Mouse (Mus musculus) embryonic facial prominence, embryonic 14.5 days (tissue): ENCODE measurements around the gene C9orf72. TPM values are rescaled to one million over a fixed set of nuclear protein-coding genes. Genes with fewer than 3 reads are reported as not detected.

ENCODE experiments used
- ATAC-seq: fragments of 200-750 bp; cut with Nextera tagmentation; 2 replicates; pipeline ENCODE4 v1.8.0; 2017; ENCODE audit warnings: low read depth, moderate number of reproducible peaks, moderate TSS enrichment
- DNase-seq: peaks from one replicate; pipeline ENCODE4 v3.0.0-alpha.2; 2015; ENCODE audit warnings: low spot score
- H3K27ac ChIP-seq: fragments of 300-500 bp; sonication (generic); replicated peaks from 2 replicates; pipeline ENCODE4 v1.5.1; 2014; ENCODE audit warnings: low read depth, mild to moderate bottlenecking, low read length, moderate library complexity
- H3K27me3 ChIP-seq: fragments of 300-500 bp; sonication (generic); replicated peaks from 2 replicates; pipeline ENCODE4 v1.6.1; 2014; ENCODE audit warnings: low read length; ENCODE audit not compliant: control insufficient read depth, insufficient read depth
- H3K36me3 ChIP-seq: fragments of 300-500 bp; sonication (generic); 2 replicates; pipeline ENCODE4 v1.6.1; 2014; ENCODE audit warnings: low read length, mixed read lengths; ENCODE audit not compliant: control insufficient read depth, insufficient read depth
- H3K4me1 ChIP-seq: fragments of 300-500 bp; sonication (generic); 2 replicates; pipeline ENCODE4 v1.6.1; 2014; ENCODE audit warnings: antibody characterized with exemption, low read length; ENCODE audit not compliant: control insufficient read depth, insufficient read depth
- H3K4me2 ChIP-seq: fragments of 300-500 bp; sonication (generic); 2 replicates; pipeline ENCODE4 v1.6.1; 2014; ENCODE audit warnings: low read depth, mild to moderate bottlenecking, low read length, moderate library complexity, mixed read lengths
- H3K4me3 ChIP-seq: fragments of 300-500 bp; sonication (generic); 2 replicates; pipeline ENCODE4 v1.5.1; 2014; ENCODE audit warnings: low read depth, mild to moderate bottlenecking, low read length
- H3K9ac ChIP-seq: fragments of 300-500 bp; sonication (generic); 2 replicates; pipeline ENCODE4 v1.6.1; 2014; ENCODE audit warnings: low read depth, mild to moderate bottlenecking, low read length, moderate library complexity, mixed read lengths
- H3K9me3 ChIP-seq: fragments of 300-500 bp; sonication (generic); 2 replicates; pipeline ENCODE4 v1.6.1; 2016; ENCODE audit warnings: low read length; ENCODE audit not compliant: control insufficient read depth
- WGBS: fragments of 180-500 bp; shearing (Covaris S2); extraction: QIAGEN DNeasy Blood & Tissue Kit; methylation state at CpG from one replicate; pipeline ENCODE4 v1.1.7; 2014; 5-methylcytosine and 5-hydroxymethylcytosine counted together
- polyA plus RNA-seq: library from polyadenylated mRNA; unstranded; fragments of >200 nt; fragmentation: Nextera tagmentation; extraction: Ambion mirVana; gene quantifications from 2 replicates; pipeline ENCODE4 v1.2.1, GENCODE M21; 2014

Gene C9orf72
- polyA plus RNA-seq, 1 experiment from 2014 or later = 14.0 TPM

DNA sequence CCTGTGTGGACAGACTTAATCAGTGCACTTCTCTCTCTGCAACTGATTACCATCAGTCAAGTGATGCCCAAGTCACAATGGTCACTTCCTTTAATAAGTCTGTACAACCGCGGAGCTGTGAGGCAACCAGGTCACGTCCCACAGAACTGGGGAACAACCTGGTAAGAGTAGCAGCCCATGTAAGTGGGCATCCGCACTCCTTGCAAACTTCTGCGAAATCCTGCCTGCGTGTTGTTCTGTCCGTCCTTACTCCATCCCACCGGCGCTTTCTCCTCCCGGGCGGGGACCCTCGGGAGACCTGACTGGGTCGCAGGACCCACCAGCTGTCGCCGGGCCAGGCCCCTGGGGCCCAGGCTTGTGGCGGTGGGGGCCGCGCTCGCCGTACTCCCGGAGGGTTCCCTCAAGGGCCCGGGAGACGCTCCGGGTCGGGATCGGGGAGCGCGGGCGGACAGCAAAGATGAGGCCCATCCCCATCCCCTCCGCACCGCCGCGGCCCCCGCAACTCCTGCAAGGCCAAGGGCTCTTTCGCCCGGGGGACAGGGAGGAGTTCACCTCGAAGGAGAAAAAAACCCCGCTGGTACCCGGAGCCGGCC, 738 bp downstream of the C9orf72 start:
- Histone ChIP-seq H3K27ac (peak overlapping the region; percentile 81), H3K9me3 (no peaks in the 10 kb centered on the region), H3K4me1 (no peaks in the 10 kb centered on the region), H3K36me3 (no peaks in the 10 kb centered on the region), H3K9ac (peak overlapping the region; percentile 81), H3K4me3 (peak overlapping the region; percentile 90), H3K4me2 (peak overlapping the region; percentile 81), H3K27me3 (no peaks in the 10 kb centered on the region)
- ATAC-seq (peak; percentile 56), DNase-seq (peak; percentile 23)
- WGBS = 0% methylated on average over 27 of the region's 40 CpGs

DNA sequence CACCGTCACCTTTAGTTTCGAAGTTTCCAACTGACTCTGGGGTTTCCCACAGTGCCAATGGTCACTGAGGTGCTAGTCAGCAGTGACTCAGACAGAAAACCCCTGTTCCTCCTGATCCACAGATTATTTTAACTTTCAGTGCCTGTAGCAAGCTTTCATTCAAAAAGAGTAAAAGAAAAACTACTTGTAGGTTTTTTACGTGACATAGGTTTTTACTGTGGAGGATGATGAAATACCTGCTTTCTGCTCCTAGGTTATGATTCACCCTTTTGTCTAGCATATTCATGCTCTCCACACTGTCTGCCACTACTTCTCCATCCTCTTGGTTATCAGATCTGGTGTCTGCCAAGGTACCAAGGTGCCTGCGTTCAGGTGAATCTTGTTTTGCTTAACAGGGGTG, 1.9 kb downstream of the C9orf72 start:
- no peak overlapping the region for H3K27ac ChIP-seq
- peak overlapping the region; percentile 81; the same call in 1 of the 2 replicates for H3K4me2 ChIP-seq
- no peaks in the 10 kb centered on the region for H3K4me1 ChIP-seq
- no peaks in the 10 kb centered on the region for H3K36me3 ChIP-seq
- DNase-seq (no peak), ATAC-seq (no peak)
- 86% methylated on average over 4 of the region's 4 CpGs for WGBS
- no peaks in the 10 kb centered on the region for H3K27me3 ChIP-seq
- H3K9ac ChIP-seq = no peak overlapping the region
- peak overlapping the region; percentile 90; the same call in 1 of the 2 replicates for H3K4me3 ChIP-seq
- no peaks in the 10 kb centered on the region for H3K9me3 ChIP-seq

DNA sequence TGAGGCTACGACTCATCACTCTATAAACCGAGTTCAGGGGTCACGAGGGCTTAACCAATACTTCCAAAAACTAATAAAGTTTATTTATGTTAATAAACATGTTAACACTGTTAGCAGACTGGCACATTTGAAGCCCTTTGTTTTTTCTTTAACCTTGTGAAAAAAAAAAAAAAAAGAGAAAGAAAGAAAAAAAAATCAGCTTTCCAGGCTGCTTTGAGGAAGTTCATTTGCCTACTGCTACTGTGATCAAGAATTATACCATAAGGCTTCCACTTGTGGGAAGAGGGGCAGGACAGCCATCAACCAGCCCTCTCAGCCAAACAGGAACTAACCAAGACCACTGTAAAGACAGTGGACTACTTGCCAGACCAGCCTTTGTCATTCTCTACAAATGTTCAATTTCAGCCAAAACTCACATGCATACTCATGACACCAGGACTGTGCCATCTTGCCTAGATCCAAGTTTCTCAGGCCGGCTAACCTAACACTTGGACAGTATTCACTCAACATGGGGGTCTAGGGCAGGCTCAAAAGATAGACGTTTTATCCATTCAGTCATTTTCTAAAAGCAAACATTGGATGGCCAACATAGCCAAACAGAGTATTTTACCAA, 2.5 kb downstream of the C9orf72 start:
- DNase-seq (no peak), ATAC-seq (no peak)
- Histone ChIP-seq H3K4me2 (no peak overlapping the region), H3K36me3 (no peaks in the 10 kb centered on the region), H3K9ac (no peak overlapping the region), H3K4me3 (no peak overlapping the region), H3K27ac (no peak overlapping the region), H3K27me3 (no peaks in the 10 kb centered on the region), H3K9me3 (no peaks in the 10 kb centered on the region), H3K4me1 (no peaks in the 10 kb centered on the region)
- 82% methylated on average over 5 of the region's 5 CpGs for WGBS

DNA sequence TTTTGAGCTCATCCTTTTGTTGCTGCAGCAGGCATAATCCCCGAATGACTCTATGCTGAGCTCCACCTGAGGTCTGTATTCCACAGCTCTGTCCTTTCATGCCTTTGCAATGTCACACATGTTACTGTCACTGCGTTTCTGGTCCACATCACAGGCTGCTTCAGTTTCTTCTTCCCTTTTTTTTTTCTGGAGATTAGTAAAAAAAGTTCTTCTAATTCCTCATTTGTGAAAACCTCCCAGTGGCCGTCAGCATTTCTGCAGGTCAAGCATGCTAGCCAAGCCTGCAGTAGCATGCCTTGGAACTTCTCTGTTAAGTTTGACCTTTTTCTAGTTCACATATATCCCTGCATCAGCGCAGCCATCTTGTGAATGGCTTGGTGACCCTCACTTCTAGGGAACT, 4.1 kb downstream of the C9orf72 start:
- 58% methylated on average over 4 of the region's 4 CpGs for WGBS
- peaks cover 12% of the 10 kb centered on the region for H3K36me3 ChIP-seq
- H3K27me3 ChIP-seq = no peaks in the 10 kb centered on the region
- no peak overlapping the region for H3K4me3 ChIP-seq
- no peaks in the 10 kb centered on the region for H3K4me1 ChIP-seq
- H3K9me3 ChIP-seq = no peaks in the 10 kb centered on the region
- H3K27ac ChIP-seq = no peak overlapping the region
- no peak overlapping the region for H3K4me2 ChIP-seq
- no peak for ATAC-seq
- no peak for DNase-seq
- H3K9ac ChIP-seq = no peak overlapping the region

DNA sequence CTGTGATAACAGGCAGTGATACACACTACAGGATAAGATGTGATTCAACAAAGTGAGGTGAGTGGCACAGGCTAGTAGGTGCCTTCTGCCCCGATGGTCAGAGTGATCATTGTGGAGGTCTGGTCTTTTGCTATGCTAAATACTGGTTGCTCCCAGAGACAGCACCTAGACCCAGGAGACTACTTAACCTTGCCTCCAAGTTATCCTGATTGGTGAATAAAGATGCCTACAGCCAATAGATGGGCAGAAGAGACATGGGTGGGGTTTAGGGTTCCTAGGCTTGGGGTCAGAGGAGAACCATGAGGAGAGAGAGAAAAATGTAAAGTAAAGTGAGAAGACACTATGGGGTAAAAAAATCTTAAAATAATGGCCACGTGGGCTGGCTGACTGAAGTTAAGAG, 4.8 kb downstream of the C9orf72 start:
- Histone ChIP-seq H3K27ac (no peak overlapping the region), H3K36me3 (peaks cover 15% of the 10 kb centered on the region), H3K4me2 (no peak overlapping the region), H3K9ac (no peak overlapping the region), H3K4me3 (no peak overlapping the region), H3K9me3 (no peaks in the 10 kb centered on the region), H3K4me1 (no peaks in the 10 kb centered on the region), H3K27me3 (no peaks in the 10 kb centered on the region)
- DNase-seq = no peak
- 31% methylated on average over 2 of the region's 2 CpGs for WGBS
- ATAC-seq = no peak

DNA sequence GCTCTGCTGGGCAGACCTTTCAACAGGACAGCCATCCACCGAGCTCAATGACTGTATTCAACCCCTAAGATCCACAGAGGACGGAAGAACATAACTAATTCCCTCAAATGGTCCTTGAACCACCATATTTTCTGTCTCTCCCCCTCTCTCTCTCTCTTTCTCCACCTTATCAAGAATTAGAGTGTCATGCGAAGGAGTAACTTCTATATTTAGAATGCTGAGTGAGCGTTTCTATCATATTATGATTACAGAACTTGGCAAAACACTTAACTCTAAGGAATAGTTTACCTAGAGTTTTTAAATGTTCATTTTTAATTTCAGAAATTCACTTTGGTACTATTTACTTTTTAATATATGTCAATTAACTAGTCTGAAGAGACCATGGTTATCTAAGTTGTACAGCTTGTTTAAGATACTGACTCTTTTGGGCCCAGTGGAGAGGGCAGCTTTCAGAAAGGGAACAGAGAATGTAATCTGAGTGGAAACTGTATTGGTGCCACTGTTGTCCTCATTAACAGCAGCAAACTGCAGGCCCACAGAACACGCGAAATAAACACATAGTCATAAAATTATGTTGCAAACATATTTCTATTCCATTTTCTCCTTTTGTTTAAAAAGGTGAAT, 5.8 kb downstream of the C9orf72 start:
- ATAC-seq (no peak), DNase-seq (no peak)
- 86% methylated on average over 6 of the region's 6 CpGs for WGBS
- Histone ChIP-seq H3K36me3 (peaks cover 24% of the 10 kb centered on the region), H3K27me3 (no peaks in the 10 kb centered on the region), H3K9me3 (no peaks in the 10 kb centered on the region), H3K4me3 (no peak overlapping the region), H3K4me2 (no peak overlapping the region), H3K27ac (no peak overlapping the region), H3K4me1 (no peaks in the 10 kb centered on the region), H3K9ac (no peak overlapping the region)

DNA sequence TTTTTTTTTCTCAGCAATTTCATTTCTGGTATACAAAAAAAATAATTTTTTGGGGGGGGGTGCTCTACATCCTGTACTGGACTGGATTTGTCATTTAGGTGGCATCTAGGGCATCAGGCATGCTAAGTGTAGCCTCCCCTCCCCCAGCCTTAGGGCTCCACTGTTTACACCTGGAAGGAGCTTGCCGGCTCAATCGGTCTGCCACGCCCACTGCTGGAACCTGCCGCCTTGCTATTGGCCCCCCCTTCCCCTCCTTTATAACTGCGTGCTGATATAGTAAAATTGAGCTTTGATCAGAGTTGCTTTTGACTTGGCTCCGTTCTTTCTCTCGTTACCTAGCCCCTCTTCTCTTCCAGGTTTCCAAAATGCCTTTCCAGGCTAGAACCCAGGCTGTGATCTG, 21.3 kb downstream of the C9orf72 start:
- Histone ChIP-seq H3K36me3 (peaks cover 23% of the 10 kb centered on the region), H3K27ac (no peak overlapping the region), H3K4me1 (no peaks in the 10 kb centered on the region), H3K4me2 (no peak overlapping the region), H3K9me3 (no peaks in the 10 kb centered on the region), H3K27me3 (no peaks in the 10 kb centered on the region), H3K4me3 (no peak overlapping the region), H3K9ac (no peak overlapping the region)
- DNase-seq = no peak
- ATAC-seq = no peak
- 56% methylated on average over 7 of the region's 7 CpGs for WGBS

GRCm38 (mm10) chr4:35203724-35204123, 22.3 kb downstream of the C9orf72 start:
- DNase-seq (no peak), ATAC-seq (no peak)
- Histone ChIP-seq H3K9ac (no peak overlapping the region), H3K27me3 (no peaks in the 10 kb centered on the region), H3K9me3 (no peaks in the 10 kb centered on the region), H3K27ac (no peak overlapping the region), H3K36me3 (peaks cover 20% of the 10 kb centered on the region), H3K4me2 (no peak overlapping the region), H3K4me3 (no peak overlapping the region), H3K4me1 (no peaks in the 10 kb centered on the region)
- 93% methylated on average over 2 of the region's 2 CpGs for WGBS

- no peaks in the 10 kb centered on the region for H3K9me3 ChIP-seq
- H3K27ac ChIP-seq = no peak overlapping the region
- H3K4me1 ChIP-seq = no peaks in the 10 kb centered on the region
- ATAC-seq (no peak), DNase-seq (no peak)
- no peak overlapping the region for H3K4me2 ChIP-seq
- no peak overlapping the region for H3K9ac ChIP-seq
- no peak overlapping the region for H3K4me3 ChIP-seq
- 97% methylated on average over 5 of the region's 5 CpGs for WGBS
- H3K27me3 ChIP-seq = no peaks in the 10 kb centered on the region
- H3K36me3 ChIP-seq = peaks cover 24% of the 10 kb centered on the region
Measured at GRCm38 (mm10) chr4:35201700-35202099, 24.3 kb downstream of the C9orf72 start.
